Mouse (Mus musculus): ENCODE data around the gene Tfap4. TPM values are rescaled to one million over a fixed set of nuclear protein-coding genes. Genes with fewer than 3 reads are reported as not detected.

The Tfap4 gene
- polyA plus RNA-seq (2017; shearing (Covaris generic)), result 3.7 TPM

GRCm38 (mm10) chr16:4559715-4560144, at the start of gene Tfap4:
Tfap4 (minus strand) TSS chr16:4559854.

GRCm38 (mm10) chr16:4593971-4594813, 34.5 kb upstream of the Tfap4 start, which contains the start of gene Glis2:
Glis2 (plus strand) TSS chr16:4594713.

GRCm38 (mm10) chr16:4541501-4542198, 18.0 kb downstream of the Tfap4 start, which contains the start of gene Srl:
Srl (minus strand) TSS chr16:4541816.

Other genes starting within 250 kb of the Tfap4 start
- gene Adcy9, start 139.4 kb downstream of the Tfap4 start, polyA plus RNA-seq (2017; shearing (Covaris generic)), result 0.53 TPM
- 0.79 TPM for gene Srl, start 18.0 kb downstream of the Tfap4 start, polyA plus RNA-seq (2017; shearing (Covaris generic))
- 0.51 TPM for gene Glis2, start 34.9 kb upstream of the Tfap4 start, polyA plus RNA-seq (2017; shearing (Covaris generic))
- 9.3 TPM for gene Pam16, start 65.1 kb upstream of the Tfap4 start, polyA plus RNA-seq (2017; shearing (Covaris generic))
- 0.79 TPM for gene Vasn, start 80.1 kb upstream of the Tfap4 start, polyA plus RNA-seq (2017; shearing (Covaris generic))
- 54.6 TPM for gene Dnaja3, start 80.1 kb upstream of the Tfap4 start, polyA plus RNA-seq (2017; shearing (Covaris generic))
- gene Coro7, start 119.9 kb upstream of the Tfap4 start, polyA plus RNA-seq (2017; shearing (Covaris generic)), result 135 TPM
- gene Nmral1, start 159.5 kb upstream of the Tfap4 start, polyA plus RNA-seq (2017; shearing (Covaris generic)), result 8.1 TPM
- 93.0 TPM for gene Hmox2, start 166.5 kb upstream of the Tfap4 start, polyA plus RNA-seq (2017; shearing (Covaris generic))
- 49.0 TPM for gene Cdip1, start 230.4 kb upstream of the Tfap4 start, polyA plus RNA-seq (2017; shearing (Covaris generic))

All from CD4-positive, CD25-positive, alpha-beta regulatory T cell (primary cell).